Mouse (Mus musculus) cortical plate, adult 2 months (tissue): Measurements from ENCODE around the gene Pced1b.

Source experiments
- CTCF ChIP-seq: fragments of 200-500 bp; IDR thresholded peaks from 2 replicates; pipeline ENCODE4 v1.5.1; 2011; ENCODE audit warnings: mild to moderate bottlenecking, control low read depth, low read length; ENCODE audit not compliant: insufficient read depth; ENCODE audit errors: extremely low read depth
- POLR2A ChIP-seq: fragments of 200-500 bp; IDR thresholded peaks from 2 replicates; pipeline ENCODE4 v1.6.1; 2011; ENCODE audit warnings: mild to moderate bottlenecking, low read length, control low read depth; ENCODE audit not compliant: insufficient read depth; ENCODE audit errors: extremely low read depth

- TF ChIP-seq POLR2A (no peak), CTCF (no peak)
Observed at GRCm38 (mm10) chr15:97289176-97289575, 42.3 kb downstream of the Pced1b start.
